Mouse (Mus musculus) heart, postnatal 0 days (tissue): ENCODE results near the gene 1700029J07Rik.

Experiments
- CTCF ChIP-seq: IDR thresholded peaks from 2 replicates; pipeline ENCODE4 v1.5.1; 2016; ENCODE audit warnings: antibody characterized with exemption, control low read depth, low read depth
- EP300 ChIP-seq: IDR thresholded peaks from 2 replicates; pipeline ENCODE4 v1.6.1; 2016; ENCODE audit warnings: antibody characterized with exemption, low read depth

GRCm38 (mm10) chr8:45975837-45976468, 901 bp upstream of the 1700029J07Rik start:
- no peak for TF ChIP-seq EP300
- no peak for TF ChIP-seq CTCF
